Mouse (Mus musculus): ENCODE measurements at regions not wholly inside any gene's neighbourhood (a gene's known extent, or its start where the extent isn't known, plus 50 kb on each side); places are given as distances from the start of the nearest gene placed in this dataset.

DNA sequence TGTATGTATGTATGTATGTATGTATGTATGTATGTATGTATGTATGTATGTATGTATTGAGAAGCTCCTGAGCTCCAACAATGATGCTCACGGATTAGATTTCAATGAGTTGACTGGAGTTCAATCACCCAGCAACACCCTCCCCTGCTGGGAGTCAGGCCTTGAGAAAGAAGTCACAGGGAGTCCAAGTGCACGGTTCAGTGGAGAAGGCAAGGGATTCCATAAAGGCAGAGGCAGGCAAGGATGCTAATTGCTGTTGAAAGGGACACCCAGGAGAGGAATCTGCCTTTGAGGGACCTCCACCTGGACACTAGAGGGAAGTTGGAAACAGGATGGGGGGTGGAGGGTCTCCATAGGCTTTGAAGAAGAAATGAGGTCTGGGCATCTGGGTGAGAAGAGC is 331.2 kb upstream of the Zfp462 start:
- TF ChIP-seq POLR2A (IDR thresholded peaks at IDR 0.05; ENCODE audit: borderline replicate concordance, extremely low read depth, low read depth, low read length) (no peak), CTCF (IDR thresholded peaks at IDR 0.05; ENCODE audit: insufficient read depth, low read length) (no peak)
- Histone ChIP-seq H3K4me3 (replicated peaks; ENCODE audit: extremely low read depth, low read depth, low read length) (no peak overlapping the region), H3K4me1 (ENCODE audit: control insufficient read depth, insufficient read depth, low read length) (no peaks in the 10 kb centered on the region)
- no peak for DNase-seq
- WGBS: 70% methylated on average over 2 of the region's 2 CpGs

DNA sequence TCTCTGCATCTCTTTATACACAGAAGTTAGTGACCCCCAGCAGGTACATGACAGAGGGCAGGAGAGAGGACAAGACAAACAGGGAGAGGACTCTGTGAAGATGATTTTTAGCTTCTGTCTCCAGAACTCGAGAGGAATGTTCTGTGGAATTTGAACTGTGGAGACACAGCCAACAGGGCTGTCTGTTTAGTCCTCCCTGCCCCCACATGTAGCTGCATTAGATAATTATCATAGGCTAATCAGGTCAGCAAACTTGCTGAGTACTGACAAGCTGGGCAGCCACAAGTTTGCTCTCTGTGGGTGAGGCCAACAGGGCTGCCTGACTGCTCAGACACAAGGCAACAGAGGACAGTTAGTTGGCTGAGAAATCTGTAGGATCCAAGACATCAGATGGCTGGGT is 329.0 kb upstream of the Zfp462 start:
- no peak for TF ChIP-seq POLR2A (IDR thresholded peaks at IDR 0.05; ENCODE audit: borderline replicate concordance, extremely low read depth, low read depth, low read length)
- no peak for TF ChIP-seq CTCF (IDR thresholded peaks at IDR 0.05; ENCODE audit: insufficient read depth, low read length)
- DNase-seq: no peak
- Histone ChIP-seq H3K4me3 (replicated peaks; ENCODE audit: extremely low read depth, low read depth, low read length) (no peak overlapping the region), H3K4me1 (ENCODE audit: control insufficient read depth, insufficient read depth, low read length) (no peaks in the 10 kb centered on the region)
- WGBS: 24% methylated on average over 1 of the region's 1 CpGs

DNA sequence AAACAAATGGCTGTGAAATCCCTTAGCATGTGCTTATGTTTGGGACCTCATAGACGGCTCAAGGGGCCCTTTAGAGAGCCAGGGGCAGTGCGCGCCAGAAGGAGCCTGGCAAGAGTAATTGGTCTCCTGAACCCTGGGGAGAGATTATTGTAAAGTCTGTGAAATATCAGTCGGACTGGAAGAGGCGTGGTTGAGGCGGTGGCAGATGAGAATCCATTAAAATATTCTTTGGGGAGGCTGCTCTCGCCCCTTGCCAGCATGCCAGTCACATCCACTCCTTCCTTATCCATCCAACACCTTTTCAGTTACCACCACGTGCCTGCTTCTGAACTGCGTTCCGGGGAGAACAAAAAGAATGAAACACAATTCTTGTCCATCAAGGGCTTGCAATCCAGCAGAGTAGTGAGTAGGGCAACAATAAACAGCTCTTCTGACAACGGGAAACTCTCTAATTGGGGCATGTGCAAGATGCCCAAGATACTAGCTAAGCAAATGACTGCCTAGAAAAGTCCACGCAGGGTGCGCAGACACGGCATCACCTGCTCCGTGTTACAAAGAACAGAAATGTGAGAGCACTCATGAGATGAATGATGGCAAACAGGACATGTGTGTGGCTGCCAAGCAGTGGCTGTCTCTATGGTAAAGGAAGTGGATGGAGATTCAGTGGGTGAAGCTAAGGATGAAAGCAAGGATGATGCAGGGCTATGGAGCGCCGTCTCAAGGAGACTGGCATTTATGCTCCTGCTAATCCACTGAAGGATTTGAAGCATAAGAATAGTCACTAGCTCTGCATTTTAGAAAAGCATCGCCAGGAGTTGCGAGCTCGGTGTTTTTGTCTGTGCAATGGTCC is 320.6 kb upstream of the Zfp462 start:
- Histone ChIP-seq H3K4me3 (replicated peaks; ENCODE audit: extremely low read depth, low read depth, low read length) (no peak overlapping the region), H3K4me1 (ENCODE audit: control insufficient read depth, insufficient read depth, low read length) (no peaks in the 10 kb centered on the region)
- WGBS: 85% methylated on average over 20 of the region's 20 CpGs
- DNase-seq: no peak
- no peak for TF ChIP-seq POLR2A (IDR thresholded peaks at IDR 0.05; ENCODE audit: borderline replicate concordance, extremely low read depth, low read depth, low read length)
- TF ChIP-seq CTCF (IDR thresholded peaks at IDR 0.05; ENCODE audit: insufficient read depth, low read length): no peak

DNA sequence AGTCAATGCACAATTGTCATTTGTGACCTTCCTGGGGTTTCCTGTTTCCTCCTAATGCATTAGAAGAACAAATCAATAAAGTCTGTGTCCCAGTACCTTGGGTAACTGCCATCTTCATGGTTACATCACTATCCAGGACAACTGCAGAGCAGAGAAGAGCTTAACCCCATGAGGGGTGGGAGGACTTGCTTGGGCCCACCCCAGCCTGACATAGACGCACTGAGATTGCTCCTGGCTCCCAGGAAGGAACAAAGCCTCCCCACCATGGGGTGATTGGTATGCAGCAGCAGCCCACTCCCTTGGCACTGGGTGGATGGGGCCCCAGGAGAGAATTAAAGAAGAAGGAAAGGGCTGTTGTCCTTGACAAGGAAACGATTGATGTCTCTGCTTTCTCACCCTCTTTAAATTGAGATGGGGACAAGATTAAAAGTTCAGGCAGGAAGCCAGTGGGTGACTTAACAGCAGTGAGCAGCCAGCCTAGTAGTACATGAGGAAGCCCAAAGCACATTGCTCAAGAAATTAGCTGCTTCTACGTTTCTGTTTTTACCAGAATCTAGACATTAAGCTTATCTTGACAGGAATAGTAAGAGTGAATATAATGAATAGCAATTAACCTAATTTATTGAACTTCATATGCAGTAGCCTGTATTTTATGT is 307.7 kb upstream of the Zfp462 start:
- TF ChIP-seq POLR2A (IDR thresholded peaks at IDR 0.05; ENCODE audit: borderline replicate concordance, extremely low read depth, low read depth, low read length) (no peak), CTCF (IDR thresholded peaks at IDR 0.05; ENCODE audit: insufficient read depth, low read length) (no peak)
- DNase-seq: no peak
- 27% methylated on average over 3 of the region's 3 CpGs for WGBS
- Histone ChIP-seq H3K4me3 (replicated peaks; ENCODE audit: extremely low read depth, low read depth, low read length) (no peak overlapping the region), H3K4me1 (ENCODE audit: control insufficient read depth, insufficient read depth, low read length) (no peaks in the 10 kb centered on the region)

DNA sequence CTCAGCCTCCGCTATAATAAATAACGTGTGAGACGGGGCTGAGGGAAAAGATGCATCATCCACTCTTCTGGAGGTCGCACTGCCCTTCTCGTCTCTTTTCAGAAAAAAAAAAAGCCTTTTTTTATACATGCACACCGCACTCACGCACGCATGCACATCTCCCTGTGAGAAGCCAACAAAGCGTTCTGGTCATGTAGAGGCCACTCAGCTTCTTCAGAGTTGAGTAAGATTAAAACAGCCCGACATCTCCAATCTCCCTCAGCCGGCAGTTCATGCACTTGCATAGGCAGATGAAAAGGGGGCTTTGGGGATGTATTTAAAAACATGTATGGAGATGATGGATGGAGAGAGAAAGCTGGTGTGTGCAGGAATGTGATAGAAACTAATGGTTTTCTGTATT is 298.8 kb upstream of the Zfp462 start:
- Histone ChIP-seq H3K4me1 (ENCODE audit: control insufficient read depth, insufficient read depth, low read length) (no peaks in the 10 kb centered on the region), H3K4me3 (replicated peaks; ENCODE audit: extremely low read depth, low read depth, low read length) (no peak overlapping the region)
- no peak for TF ChIP-seq CTCF (IDR thresholded peaks at IDR 0.05; ENCODE audit: insufficient read depth, low read length)
- no peak for TF ChIP-seq POLR2A (IDR thresholded peaks at IDR 0.05; ENCODE audit: borderline replicate concordance, extremely low read depth, low read depth, low read length)
- WGBS: 68% methylated on average over 11 of the region's 11 CpGs
- no peak for DNase-seq

DNA sequence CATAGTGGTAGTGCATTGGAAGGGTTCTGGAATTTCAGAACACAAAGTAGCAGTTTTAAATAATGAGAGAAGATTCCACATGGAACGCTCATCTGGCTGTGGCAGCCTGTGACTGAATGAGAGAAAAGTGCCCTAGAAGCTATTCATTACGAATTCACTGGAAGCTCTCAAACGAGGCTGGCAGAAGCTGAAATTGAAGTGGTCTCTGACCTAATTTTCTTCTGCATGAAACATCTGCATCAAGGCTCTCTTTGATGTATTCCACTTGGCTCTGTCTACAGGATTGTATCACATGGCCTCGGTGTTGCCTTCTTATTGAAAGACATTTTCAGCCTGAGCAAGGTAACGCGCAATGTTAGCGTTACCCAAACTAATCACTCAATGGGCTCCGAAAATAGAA is 298.4 kb upstream of the Zfp462 start:
- WGBS: 59% methylated on average over 8 of the region's 8 CpGs
- no peaks in the 10 kb centered on the region for H3K4me1 ChIP-seq (ENCODE audit: control insufficient read depth, insufficient read depth, low read length)
- DNase-seq: no peak
- no peak for TF ChIP-seq CTCF (IDR thresholded peaks at IDR 0.05; ENCODE audit: insufficient read depth, low read length)
- no peak for TF ChIP-seq POLR2A (IDR thresholded peaks at IDR 0.05; ENCODE audit: borderline replicate concordance, extremely low read depth, low read depth, low read length)
- H3K4me3 ChIP-seq (replicated peaks; ENCODE audit: extremely low read depth, low read depth, low read length): no peak overlapping the region

DNA sequence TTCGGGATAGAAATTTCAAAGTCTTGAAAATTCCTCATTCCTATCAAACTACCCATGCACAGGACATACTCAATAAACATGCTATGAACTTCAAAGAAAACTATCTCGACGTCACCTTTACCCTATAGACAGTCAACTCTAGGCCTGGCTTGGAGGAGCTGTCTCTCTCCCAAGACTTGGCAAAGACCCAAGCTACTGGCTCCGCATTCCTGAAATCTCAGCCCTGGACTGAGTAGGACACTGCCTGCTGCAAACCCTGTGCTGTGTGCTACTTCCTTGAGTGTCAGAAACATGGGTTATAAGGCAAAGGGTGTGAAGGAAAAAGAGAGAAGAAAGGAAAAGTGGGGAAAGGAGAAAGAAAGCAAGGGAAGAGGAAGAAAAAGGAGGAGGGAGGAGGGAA is 296.6 kb upstream of the Zfp462 start:
- DNase-seq: no peak
- WGBS: 59% methylated on average over 4 of the region's 4 CpGs
- no peak overlapping the region for H3K4me3 ChIP-seq (replicated peaks; ENCODE audit: extremely low read depth, low read depth, low read length)
- H3K4me1 ChIP-seq (ENCODE audit: control insufficient read depth, insufficient read depth, low read length): no peaks in the 10 kb centered on the region
- TF ChIP-seq CTCF (IDR thresholded peaks at IDR 0.05; ENCODE audit: insufficient read depth, low read length) (no peak), POLR2A (IDR thresholded peaks at IDR 0.05; ENCODE audit: borderline replicate concordance, extremely low read depth, low read depth, low read length) (no peak)

DNA sequence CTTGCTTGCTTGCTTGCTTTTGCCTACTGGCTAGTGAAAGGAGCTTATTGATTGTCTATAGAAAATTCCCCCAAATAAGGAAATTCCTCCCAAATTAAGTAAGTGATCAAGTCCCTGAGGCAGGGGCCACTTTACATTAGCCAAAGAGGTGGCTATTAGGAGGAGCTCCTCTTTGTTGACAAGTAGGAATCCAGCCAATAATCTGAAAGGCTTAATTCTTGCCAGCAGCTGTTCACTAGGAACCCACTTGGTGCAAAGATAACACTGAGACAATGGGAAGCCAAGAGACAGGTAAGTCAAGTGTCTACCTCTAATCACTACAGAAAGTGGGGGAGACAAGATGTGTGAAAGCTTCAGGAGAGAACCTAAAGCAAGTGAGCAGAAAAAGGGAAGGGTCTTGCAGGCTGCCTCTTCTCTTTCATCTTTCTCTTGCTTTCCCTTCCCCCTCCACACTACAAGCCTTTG is 293.2 kb upstream of the Zfp462 start:
- no peak overlapping the region for H3K4me3 ChIP-seq (replicated peaks; ENCODE audit: extremely low read depth, low read depth, low read length)
- TF ChIP-seq CTCF (IDR thresholded peaks at IDR 0.05; ENCODE audit: insufficient read depth, low read length): no peak
- TF ChIP-seq POLR2A (IDR thresholded peaks at IDR 0.05; ENCODE audit: borderline replicate concordance, extremely low read depth, low read depth, low read length): no peak
- H3K4me1 ChIP-seq (ENCODE audit: control insufficient read depth, insufficient read depth, low read length): no peaks in the 10 kb centered on the region
- DNase-seq: no peak

DNA sequence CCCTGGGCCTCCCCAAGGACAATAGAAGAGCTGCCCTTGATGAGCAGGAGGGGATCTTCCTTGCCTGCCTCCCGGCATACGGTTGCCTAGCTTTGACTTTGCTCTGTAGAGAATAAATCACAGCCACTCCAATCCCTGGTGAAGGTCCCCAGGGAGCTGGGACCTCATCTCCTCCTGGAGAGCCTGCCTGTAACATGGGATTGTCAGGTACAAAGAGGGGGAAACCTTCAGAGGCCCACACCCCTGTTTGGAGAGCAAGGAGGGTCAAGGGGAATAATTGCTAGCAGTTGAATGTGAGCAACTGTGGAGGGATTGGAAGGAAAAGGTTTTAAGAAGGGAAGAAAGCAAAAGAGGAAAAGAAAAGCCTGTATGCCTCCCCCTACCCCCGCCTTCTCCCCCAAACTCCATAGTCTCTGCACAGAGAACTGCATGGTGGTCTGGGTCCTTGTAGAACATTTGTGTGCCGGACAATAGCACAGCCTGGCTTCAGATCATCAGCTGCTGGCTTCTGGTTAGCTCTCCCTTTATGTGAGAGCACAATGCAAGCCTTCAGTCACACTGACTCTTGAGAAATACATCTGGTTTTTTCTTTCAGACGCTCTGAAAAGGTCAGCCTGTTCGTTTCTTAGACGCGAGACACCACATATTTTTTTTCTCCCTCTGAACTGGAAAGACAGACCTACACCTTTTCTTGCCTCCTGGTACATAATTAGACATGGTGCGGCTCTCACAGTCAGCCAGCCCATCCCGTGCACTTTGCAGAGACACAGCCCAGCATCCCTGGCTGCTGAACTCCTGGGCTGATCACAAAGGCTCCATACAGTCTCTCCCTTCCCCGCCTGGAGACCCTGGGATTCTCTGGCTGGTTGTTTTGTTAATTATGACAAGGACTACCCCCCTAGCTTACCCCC is 292.5 kb upstream of the Zfp462 start:
- Histone ChIP-seq H3K4me3 (replicated peaks; ENCODE audit: extremely low read depth, low read depth, low read length) (no peak overlapping the region), H3K4me1 (ENCODE audit: control insufficient read depth, insufficient read depth, low read length) (no peaks in the 10 kb centered on the region)
- no peak for DNase-seq
- WGBS: 65% methylated on average over 11 of the region's 11 CpGs
- TF ChIP-seq POLR2A (IDR thresholded peaks at IDR 0.05; ENCODE audit: borderline replicate concordance, extremely low read depth, low read depth, low read length) (no peak), CTCF (IDR thresholded peaks at IDR 0.05; ENCODE audit: insufficient read depth, low read length) (no peak)
